Mouse (Mus musculus) C3H10T1/2 (cell line): Measurements from ENCODE around the gene Hoxa3. TPM values are rescaled to one million over a fixed set of nuclear protein-coding genes. Genes with fewer than 3 reads are reported as not detected.

Experiments used
- polyA plus RNA-seq, 2 experiments: library from polyadenylated mRNA; unstranded; fragments of >200 nt; fragmentation: generic; extraction: Trizol; gene quantifications; one replicate each; pipeline ENCODE4 v1.2.1; 2012; ENCODE audit warnings: missing spikeins in 2 of 2

The Hoxa3 gene
- polyA plus RNA-seq, 2 experiments, result 1.7 to 8.4 TPM

Other genes starting within 250 kb of the Hoxa3 start
- gene Skap2, start 200.8 kb downstream of the Hoxa3 start, polyA plus RNA-seq, result 10 to 100 TPM in 1 of 2 experiments, 1 to 10 TPM in 1; 4.6 to 22.6 TPM
- 1 to 10 TPM in 1 of 2 experiments, under 1 TPM in 1; 0.26 to 1.2 TPM for gene Hoxa1, start 55.0 kb downstream of the Hoxa3 start, polyA plus RNA-seq
- gene Hoxa2, start 48.5 kb downstream of the Hoxa3 start, polyA plus RNA-seq, result 10 to 100 TPM in 1 of 2 experiments, 1 to 10 TPM in 1; 5.0 to 20.2 TPM
- under 1 TPM; 0.02 to 0.30 TPM for gene 5730596B20Rik, start 35.8 kb downstream of the Hoxa3 start, polyA plus RNA-seq
- 1 to 10 TPM; 3.0 to 4.6 TPM for gene Hoxa4, start 21.6 kb downstream of the Hoxa3 start, polyA plus RNA-seq
- gene Hoxa5, start 8.7 kb downstream of the Hoxa3 start, polyA plus RNA-seq, result 10 to 100 TPM in 1 of 2 experiments, 1 to 10 TPM in 1; 1.6 to 14.1 TPM
- gene Hoxa6, start 4.6 kb downstream of the Hoxa3 start, polyA plus RNA-seq, result 1 to 10 TPM in 1 of 2 experiments, under 1 TPM in 1; 0.32 to 3.3 TPM
- gene Gm28308, start within 50 bp of the Hoxa3 start, polyA plus RNA-seq, result 1 to 10 TPM in 1 of 2 experiments, not detected in 1; 1.0 TPM
- gene Hoxa7, start 8.5 kb upstream of the Hoxa3 start, polyA plus RNA-seq, result 10 to 100 TPM; 39.1 to 66.3 TPM
- under 1 TPM; 0.01 to 0.37 TPM for gene Hoxa9, start 17.8 kb upstream of the Hoxa3 start, polyA plus RNA-seq
- gene Hoxa10, start 27.5 kb upstream of the Hoxa3 start, polyA plus RNA-seq, result 1 to 10 TPM in 1 of 2 experiments, under 1 TPM in 1; 0.23 to 4.4 TPM
- gene Hoxa11, start 32.5 kb upstream of the Hoxa3 start, polyA plus RNA-seq, result not detected
- not detected for gene Hoxa13, start 47.5 kb upstream of the Hoxa3 start, polyA plus RNA-seq
- gene Evx1, start 100.2 kb upstream of the Hoxa3 start, polyA plus RNA-seq, result not detected